Mouse (Mus musculus): ENCODE measurements around the gene Foxn3.

Gene Foxn3

DNA sequence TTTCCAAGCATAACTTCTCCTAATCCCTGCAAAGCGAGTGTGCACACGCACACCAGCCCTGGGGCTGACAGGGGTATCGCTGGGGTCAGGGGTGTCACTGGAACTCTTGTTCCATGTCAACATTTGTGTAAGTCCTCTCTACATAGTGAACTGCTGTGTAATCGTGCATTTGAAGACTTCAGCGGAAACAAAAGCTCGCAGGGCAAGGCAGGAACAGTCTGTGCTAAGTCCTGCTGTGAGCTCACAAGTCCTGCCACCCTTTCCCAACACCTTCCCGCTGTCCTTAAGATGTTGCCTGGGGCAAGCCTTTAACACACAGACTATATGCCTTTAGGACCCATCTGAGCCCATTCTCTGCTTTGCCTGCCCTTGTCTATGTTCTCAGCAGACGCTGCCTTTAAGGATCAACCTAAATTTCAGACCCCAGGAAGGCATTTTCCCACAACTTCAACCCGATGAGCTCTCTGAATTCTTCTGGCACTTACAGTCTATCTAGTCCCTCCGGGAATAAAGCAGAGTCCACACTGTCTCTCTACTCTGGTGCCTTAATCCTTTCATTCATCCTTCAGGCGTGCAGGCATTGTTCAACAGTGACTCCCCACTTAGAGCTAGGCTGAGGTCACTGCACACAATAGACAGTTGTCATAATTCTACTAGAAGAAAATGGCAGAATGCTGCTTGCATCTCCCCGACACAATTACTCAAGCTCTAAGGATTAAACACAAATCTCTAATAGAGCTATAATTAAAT lies 264.4 kb downstream of the Foxn3 start:
- no peak for DNase-seq (ENCODE audit: low read depth, low spot score)

GRCm38 (mm10) chr12:99298242-99298641 lies 265.1 kb downstream of the Foxn3 start:
- DNase-seq (ENCODE audit: low read depth, low spot score): no peak

DNA sequence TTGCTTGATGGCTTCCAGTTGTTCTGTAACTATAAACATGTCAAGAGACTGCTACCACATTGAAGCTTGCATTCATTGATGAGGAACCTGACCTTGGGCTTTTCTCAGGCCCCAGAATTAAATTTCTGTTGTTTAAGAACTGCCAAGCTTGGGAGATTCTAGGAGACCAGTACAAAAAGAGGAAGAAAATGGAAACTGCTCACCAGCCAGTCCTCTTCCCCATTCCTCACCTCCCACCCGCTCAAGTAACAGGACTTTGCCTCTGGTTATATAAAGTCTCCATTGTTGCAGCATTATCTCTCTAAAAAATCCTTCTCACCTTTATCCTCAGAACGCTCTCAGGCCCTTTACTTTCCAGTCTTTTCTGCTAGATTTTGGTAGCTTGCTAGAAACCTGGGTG lies 265.6 kb downstream of the Foxn3 start:
- DNase-seq (ENCODE audit: low read depth, low spot score): no peak

DNA sequence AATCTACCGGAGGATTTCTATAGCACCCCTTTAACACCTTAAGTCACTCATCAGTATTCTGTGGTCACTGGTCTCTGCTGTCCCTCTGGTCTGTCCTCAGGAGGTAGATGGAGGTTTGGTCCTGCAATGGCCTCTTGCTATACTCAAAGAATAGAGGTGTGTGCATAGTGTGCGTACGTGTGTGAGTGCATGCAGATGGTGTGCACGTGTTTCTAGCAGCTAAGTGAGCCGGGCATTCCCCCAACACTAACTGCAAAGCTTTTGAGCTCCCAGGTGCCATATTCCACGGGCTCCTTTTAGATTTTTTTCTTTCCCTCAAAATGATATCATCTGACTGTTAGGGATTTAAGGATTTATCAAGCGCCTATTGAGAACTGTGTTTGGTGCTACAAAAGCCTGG lies 269.9 kb downstream of the Foxn3 start:
- DNase-seq (ENCODE audit: low read depth, low spot score): no peak

GRCm38 (mm10) chr12:99292152-99292551 lies 271.2 kb downstream of the Foxn3 start:
- DNase-seq (ENCODE audit: low read depth, low spot score): no peak

DNA sequence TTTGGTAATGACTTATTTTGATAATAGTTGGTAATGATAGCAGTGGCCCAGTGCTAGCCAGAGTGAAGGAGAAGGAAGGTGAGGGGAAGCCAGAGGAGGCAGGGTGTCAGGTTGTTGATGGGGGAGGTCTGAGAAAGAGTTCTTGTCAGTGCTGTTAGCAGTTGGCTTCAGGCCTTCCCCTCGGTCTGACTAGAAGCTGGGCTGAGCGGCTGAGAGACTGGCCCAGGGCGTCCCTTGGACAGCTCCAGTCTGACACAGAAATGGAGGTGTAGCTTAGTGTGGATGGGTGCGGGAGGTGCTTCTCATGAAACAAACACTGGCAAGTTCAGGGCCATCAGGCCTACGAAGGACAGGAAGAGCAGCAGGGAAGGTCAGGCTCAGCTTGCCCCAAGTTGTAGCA lies 276.3 kb downstream of the Foxn3 start:
- DNase-seq (ENCODE audit: low read depth, low spot score): no peak

DNA sequence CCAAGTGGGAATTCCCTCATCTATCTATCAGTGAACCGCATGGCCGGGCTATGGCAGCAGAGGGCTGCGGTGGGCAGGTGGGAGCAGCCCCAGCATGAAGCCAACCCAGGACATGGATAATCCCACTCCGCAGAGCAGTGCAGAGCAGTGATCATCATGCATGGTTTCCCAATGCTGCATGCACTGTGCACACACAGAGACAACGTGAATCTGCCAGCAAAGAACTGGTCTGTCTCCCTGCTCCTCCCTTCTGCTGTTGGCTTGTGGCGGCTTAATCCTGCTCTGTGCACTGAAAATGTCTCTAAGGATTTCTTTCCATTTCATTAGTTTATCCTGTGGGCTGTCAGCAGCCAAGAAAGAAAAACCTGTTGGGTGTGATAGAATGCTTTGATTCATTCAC lies 276.7 kb downstream of the Foxn3 start:
- DNase-seq (ENCODE audit: low read depth, low spot score): no peak

DNA sequence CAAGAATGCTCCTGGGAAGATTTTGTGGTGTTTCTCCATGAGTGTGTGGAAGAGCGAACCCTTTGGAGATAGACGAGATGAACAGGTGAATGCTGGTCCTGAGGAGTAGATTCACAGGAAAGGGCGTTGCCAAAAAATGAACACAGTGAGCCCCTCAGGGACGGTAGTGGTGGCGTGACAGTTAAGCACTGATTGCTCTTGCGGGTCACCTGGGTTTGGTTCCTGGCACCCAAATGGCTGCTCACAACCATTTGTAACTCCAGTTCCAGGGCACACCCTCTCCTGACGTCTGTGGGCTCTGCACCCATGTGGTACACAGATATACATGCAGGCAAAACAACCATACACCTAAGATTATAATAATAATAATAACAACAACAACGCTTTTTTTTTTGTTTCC lies 277.7 kb downstream of the Foxn3 start:
- no peak for DNase-seq (ENCODE audit: low read depth, low spot score)

DNA sequence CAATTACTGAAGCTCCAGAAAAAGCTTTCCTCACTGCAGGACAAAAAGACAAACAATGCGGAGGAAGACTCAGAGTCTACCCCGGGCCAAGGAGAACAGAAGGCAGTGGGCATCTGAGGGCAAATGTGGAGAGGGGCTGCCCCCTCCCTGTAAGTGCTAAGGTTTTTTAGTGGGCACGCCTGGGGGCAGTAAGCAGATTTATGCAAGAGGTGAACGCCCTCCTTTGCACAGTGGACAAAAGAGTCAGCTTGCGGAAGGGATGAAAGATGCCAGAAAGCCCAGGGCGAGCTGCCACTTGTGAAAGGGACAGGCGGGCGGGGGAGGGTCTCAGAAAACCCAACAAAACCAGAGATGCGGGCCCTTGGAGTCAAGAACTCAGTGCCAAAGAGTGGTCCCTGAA lies 278.2 kb downstream of the Foxn3 start:
- DNase-seq (ENCODE audit: low read depth, low spot score): no peak

GRCm38 (mm10) chr12:99284419-99285069 lies 278.8 kb downstream of the Foxn3 start:
- peak; percentile 25 for DNase-seq (ENCODE audit: low read depth, low spot score)

DNA sequence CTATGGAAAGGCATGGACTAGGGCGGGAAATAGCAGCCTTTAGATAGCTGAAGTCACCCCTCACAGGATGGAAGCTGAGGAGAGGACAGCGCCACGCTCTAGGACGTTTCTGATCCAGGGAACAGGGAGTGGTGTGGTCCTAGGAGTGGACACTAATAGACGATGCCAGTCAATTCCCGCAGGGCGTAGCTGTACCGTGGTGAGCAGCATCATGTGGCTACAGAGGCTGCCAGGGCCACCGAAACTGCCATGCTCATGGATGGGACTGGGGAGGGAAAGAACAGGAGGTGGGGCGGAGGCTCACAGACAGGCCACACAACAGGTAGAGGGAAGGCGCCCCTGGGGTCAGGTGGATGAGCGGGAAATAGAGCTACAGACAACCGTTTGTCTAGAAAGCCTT lies 282.6 kb downstream of the Foxn3 start:
- no peak for DNase-seq (ENCODE audit: low read depth, low spot score)

GRCm38 (mm10) chr12:99280291-99280690 lies 283.1 kb downstream of the Foxn3 start:
- no peak for DNase-seq (ENCODE audit: low read depth, low spot score)

GRCm38 (mm10) chr12:99279426-99279825 lies 284.0 kb downstream of the Foxn3 start:
- DNase-seq (ENCODE audit: low read depth, low spot score): no peak

- no peak for DNase-seq (ENCODE audit: low read depth, low spot score)
Measured at GRCm38 (mm10) chr12:99274589-99274988, 288.8 kb downstream of the Foxn3 start.

- DNase-seq (ENCODE audit: low read depth, low spot score): no peak
Measured at GRCm38 (mm10) chr12:99269396-99269795, 294.0 kb downstream of the Foxn3 start.

DNA sequence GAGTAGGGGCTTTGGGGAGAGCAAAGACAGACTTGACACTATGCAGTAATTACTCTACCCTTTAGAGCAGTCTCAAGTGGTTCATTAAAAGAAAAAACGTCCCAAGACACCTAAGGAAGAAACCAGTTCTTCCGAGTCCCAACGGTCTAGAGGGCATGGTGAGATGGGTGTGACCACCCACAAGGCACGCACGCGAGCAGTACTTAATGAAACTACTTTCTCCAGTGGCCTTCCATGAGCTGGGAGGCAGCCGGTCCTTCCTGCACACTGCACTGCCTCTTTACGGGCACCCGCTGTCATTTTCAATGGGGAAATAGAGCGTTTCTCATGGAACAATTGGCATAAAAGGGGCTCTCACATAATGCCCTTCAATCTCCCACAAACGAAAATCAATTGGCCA lies 294.4 kb downstream of the Foxn3 start:
- no peak for DNase-seq (ENCODE audit: low read depth, low spot score)

DNA sequence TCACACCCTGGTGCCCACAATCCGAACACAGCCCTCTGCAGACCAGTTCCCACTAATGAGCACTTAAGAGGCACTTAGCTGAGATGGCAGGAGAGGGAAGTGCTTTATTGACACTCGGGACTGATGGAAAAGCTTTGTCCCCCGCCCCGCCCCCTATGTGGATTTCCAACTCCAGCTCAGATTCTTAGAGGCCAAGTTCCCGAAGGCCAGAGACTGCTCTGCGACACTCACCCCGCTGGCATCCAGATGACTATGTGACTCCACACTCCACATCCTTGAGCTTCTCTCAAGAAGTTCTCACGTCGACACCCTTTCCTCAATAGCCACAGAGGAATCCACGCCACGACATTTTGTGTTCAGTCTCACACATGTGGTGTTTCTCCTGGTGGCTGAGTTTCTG lies 295.6 kb downstream of the Foxn3 start:
- no peak for DNase-seq (ENCODE audit: low read depth, low spot score)

DNA sequence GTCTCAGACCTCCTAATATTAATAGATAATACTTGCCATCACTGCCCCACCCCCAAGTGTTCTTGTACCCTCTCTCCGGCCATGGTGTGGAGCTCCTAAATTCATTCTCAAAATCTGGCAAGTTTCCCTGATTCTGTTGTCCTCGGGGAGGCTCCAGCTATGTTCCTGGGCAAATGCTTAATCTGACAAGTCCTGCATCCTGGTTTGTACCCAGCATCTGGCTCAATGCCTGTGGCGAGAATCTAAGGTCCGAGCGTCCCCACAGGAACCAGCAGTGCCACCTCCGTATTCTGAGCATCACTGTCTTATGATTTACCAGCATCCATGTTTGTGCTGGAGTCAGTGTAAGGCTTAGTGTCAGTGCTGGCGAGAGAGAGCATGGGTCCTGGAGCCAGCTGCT lies 296.9 kb downstream of the Foxn3 start:
- no peak for DNase-seq (ENCODE audit: low read depth, low spot score)

DNA sequence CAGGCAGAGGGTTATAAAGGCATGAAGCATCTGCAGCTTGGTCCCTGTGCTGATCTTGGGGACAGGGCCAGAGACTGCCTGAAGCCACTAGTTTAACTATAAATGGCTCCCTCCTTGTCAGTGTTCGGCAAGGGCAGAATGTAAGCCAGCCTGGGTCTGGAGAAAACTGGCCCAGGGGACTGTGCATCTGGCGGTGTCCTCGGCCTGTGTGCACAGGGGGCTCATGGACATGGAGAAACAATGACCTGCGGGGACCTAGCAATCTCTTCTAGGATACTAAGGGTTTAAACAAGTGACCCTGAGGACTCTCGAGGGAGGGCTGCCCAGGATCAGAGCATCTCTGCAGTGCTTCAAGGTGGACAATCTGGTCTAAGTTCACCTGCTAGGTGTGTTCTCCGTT lies 297.6 kb downstream of the Foxn3 start:
- DNase-seq (ENCODE audit: low read depth, low spot score): no peak

GRCm38 (mm10) chr12:99264386-99264785 lies 299.0 kb downstream of the Foxn3 start:
- no peak for DNase-seq (ENCODE audit: low read depth, low spot score)

GRCm38 (mm10) chr12:99263592-99264335 lies 299.6 kb downstream of the Foxn3 start:
- DNase-seq (ENCODE audit: low read depth, low spot score): no peak

- DNase-seq (ENCODE audit: low read depth, low spot score): no peak
Measured at GRCm38 (mm10) chr12:99262840-99263239, 300.5 kb downstream of the Foxn3 start.
